Mouse (Mus musculus) liver, embryonic 14.5 days (tissue): Measurements from ENCODE around the gene Lmtk2.

Source experiments
- CTCF ChIP-seq: IDR thresholded peaks from 2 replicates; pipeline ENCODE4 v1.5.1; 2016; ENCODE audit warnings: antibody characterized with exemption, low read depth, control low read depth
- EP300 ChIP-seq: IDR thresholded peaks from 2 replicates; pipeline ENCODE4 v1.6.1; 2016; ENCODE audit warnings: antibody characterized with exemption, low read depth

DNA sequence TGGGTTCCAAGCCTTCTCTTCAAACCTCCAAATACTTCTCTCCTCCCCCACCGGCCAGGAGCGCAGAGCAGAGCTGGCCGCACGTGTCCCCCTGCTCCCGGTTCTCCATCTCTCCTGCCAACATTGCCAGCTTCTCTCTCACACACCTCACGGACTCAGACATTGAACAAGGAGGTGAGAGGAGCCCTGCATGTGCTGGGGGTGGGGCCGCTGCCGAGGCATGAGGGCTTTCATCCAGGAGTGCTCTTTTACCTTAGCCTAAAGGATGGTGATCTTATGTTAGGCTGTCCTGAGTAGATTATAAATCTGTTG is 83.0 kb downstream of the Lmtk2 start:
- TF ChIP-seq CTCF: no peak
- no peak for TF ChIP-seq EP300
